Mouse (Mus musculus): ENCODE data around the gene 1700001K19Rik. TPM values are rescaled to one million over a fixed set of nuclear protein-coding genes. Genes with fewer than 3 reads are reported as not detected.
"Not testable (repeated sequence)": the region's sequence is repeated elsewhere in the genome, so short reads cannot be mapped to it uniquely, and the experiment has no call there.

Gene 1700001K19Rik
- polyA plus RNA-seq, 1 experiment from 2014 or later, result not detected

DNA sequence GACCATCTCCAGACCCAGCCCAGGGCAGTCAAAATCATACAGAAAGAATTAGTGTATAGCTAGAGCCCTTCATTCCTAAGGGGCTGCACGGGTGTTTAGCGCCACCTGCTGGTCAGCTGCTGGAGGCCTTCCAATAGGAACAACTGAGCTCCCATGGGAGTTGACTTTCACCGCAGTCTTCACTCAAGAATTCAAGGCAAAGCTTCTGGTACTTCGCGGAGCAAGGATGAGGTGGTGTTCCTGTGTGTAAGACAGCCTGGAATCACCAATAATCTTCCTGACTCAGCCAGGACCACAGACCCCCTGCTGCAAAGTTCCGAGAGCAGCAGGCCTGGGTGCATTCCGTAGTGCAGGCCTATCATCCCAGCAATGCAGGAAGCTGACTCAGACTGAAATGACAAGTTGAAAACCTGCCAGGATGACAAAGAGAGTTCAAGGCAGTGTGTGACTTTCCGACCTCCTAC is 20.6 kb upstream of the 1700001K19Rik start:
- Histone ChIP-seq H3K27ac (no peak overlapping the region), H3K36me3 (no peaks in the 10 kb centered on the region), H3K4me3 (replicated peaks) (no peak overlapping the region), H3K4me2 (no peak overlapping the region), H3K9ac (no peak overlapping the region), H3K4me1 (0 out of 2 replicates have a peak, but pooled peaks cover 10% of the 10 kb centered on the region), H3K9me3 (no peaks in the 10 kb centered on the region), H3K27me3 (replicated peaks) (no peaks in the 10 kb centered on the region)
- peak; percentile 44; the same call in 1 of the 2 replicates for ATAC-seq (ENCODE audit: insufficient read depth, low FRiP score, low read depth)
- WGBS, result 27% methylated on average over 8 of the region's 8 CpGs

DNA sequence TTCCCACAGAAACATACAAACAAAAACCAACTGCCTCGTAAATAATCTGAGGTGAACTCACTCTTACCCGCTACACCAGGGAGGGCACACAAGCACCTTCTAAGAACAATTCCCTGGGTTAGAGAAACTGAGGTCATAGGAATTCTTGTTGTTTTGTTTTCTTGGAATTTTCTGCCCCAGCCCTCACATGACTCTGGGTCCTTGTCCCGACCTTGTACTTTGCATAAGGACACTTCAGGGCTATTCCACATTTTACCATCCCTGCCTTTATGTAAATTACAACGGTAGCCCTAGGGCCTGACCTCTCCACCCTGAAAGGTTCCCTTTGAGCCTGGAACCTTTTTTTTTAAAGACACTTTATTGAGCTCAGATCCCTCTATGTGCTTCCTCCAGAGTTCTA is 20.1 kb upstream of the 1700001K19Rik start, which contains the start of gene Hsp90aa1:
Gene Hsp90aa1, minus strand, starts transcription at position 173 of the 400 bp plus-strand sequence.
- no peak for ATAC-seq (ENCODE audit: insufficient read depth, low FRiP score, low read depth)
- Histone ChIP-seq H3K27me3 (replicated peaks) (no peaks in the 10 kb centered on the region), H3K4me1 (0 out of 2 replicates have a peak, but pooled peaks cover 11% of the 10 kb centered on the region), H3K9ac (no peak within 1 kb of the TSS), H3K9me3 (no peaks in the 10 kb centered on the region), H3K4me2 (no peak within 1 kb of the TSS), H3K27ac (no peak within 1 kb of the TSS; the same call in 1 of the 2 replicates), H3K36me3 (no peaks in the 10 kb centered on the region), H3K4me3 (replicated peaks) (no peak within 1 kb of the TSS)
- WGBS, result 49% methylated on average over 4 of the region's 4 CpGs

DNA sequence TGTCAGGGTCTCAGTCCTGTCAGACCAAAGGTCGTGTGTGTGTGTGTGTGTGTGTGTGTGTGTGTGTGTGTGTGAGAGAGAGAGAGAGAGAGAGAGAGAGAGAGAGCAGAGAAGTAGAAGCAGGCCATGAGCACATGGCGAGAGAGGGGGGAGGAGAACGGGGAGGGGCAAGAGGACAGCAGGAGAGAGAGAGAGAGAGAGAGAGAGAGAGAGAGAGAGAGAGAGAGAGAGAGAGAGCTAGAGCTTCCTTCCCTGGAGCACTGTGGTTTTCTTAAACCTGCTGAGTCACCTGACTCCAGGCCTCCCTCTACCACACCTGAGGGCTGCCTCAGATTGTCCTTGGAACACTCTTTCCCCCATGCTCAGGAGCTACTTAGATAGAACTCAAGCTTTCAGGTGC is 18.9 kb upstream of the 1700001K19Rik start:
- not testable (repeated sequence) for H3K9ac ChIP-seq; H3K36me3 ChIP-seq; H3K27ac ChIP-seq; H3K4me3 ChIP-seq (replicated peaks); H3K27me3 ChIP-seq (replicated peaks); H3K4me2 ChIP-seq; H3K9me3 ChIP-seq; ATAC-seq (ENCODE audit: insufficient read depth, low FRiP score, low read depth)
- H3K4me1 ChIP-seq, result peaks cover 15% of the 10 kb centered on the region; the same call in 1 of the 2 replicates
- 8% methylated on average over 1 of the region's 3 CpGs for WGBS

DNA sequence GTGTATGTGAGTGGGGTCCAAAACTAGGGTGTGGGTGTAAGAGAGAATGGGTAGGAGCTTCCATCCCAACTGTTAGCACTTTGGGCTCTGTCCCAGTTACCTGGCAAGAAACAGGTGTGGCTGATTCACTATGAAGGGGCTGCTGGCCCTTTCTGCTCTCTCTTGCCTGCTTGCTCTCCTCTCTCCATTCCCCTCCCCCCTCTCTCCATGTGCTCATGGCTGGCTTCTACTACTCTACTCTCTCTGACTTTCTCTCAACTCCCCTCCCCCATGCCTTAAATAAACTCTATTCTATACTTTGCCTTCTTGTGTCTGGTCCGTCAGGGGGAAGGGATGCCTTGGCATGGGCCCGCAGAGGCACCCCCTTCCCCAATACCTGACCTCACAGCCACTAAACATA is 18.3 kb upstream of the 1700001K19Rik start:
- Histone ChIP-seq H3K27ac (no peak overlapping the region), H3K9me3 (no peaks in the 10 kb centered on the region), H3K4me3 (replicated peaks) (no peak overlapping the region), H3K4me2 (no peak overlapping the region), H3K4me1 (peaks cover 14% of the 10 kb centered on the region; the same call in 1 of the 2 replicates), H3K36me3 (no peaks in the 10 kb centered on the region), H3K27me3 (replicated peaks) (no peaks in the 10 kb centered on the region), H3K9ac (no peak overlapping the region)
- WGBS, result 63% methylated on average over 2 of the region's 2 CpGs
- no peak for ATAC-seq (ENCODE audit: insufficient read depth, low FRiP score, low read depth)

DNA sequence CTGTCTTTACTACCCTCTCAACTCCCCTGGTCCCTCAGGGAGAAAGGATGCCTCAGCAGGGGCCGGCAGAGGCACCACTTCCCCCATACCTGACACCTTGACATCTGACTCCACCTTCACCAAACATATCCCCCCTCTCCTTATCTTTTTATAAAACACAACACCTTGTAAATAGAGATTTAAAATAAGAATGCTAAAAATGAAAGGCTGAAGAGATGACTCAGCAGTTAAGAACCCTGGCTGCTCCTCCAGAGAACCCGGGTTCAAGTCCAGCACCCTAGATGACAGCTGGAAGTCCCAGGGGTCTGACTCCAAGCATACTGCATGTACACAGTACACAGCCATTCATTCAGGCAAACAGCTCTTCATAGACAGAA is 16.7 kb upstream of the 1700001K19Rik start:
- peak overlapping the region; percentile 25 for H3K4me2 ChIP-seq

DNA sequence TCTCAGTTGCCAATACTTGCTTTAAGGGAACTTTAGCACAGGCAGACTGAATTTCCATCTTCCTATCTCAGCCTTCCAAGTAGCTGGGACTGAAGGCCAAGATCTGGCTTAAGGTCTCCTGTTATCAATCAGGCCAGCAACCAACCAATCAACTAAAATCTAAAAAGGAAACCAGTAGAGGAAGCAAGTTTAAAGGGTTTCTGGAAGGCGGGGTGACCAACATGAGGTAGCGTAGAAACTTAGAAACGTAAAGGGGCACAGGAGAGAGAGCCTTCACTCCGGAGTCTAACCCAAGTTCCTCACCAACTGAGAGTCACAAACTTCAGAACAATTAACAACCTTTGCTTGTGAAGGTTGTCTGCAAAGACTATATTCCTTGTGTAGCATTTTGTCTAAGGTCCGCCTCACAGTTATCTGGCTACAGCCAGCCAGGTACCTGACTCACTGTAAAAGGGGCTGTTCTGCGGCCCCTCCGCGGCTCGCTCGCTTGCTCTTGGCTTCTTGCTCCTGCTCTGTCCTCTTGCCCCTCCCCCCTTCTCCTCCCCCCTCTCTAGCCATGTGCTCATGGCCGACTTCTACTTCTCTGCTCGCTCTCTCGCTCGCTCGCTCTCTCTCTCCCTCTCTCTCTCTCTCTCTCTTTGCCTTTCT is 16.2 kb upstream of the 1700001K19Rik start:
- H3K4me1 ChIP-seq, result peaks cover 21% of the 10 kb centered on the region
- H3K27ac ChIP-seq, result peak overlapping the region; percentile 49; the same call in 1 of the 2 replicates
- H3K36me3 ChIP-seq, result peaks cover 5% of the 10 kb centered on the region; the same call in 1 of the 2 replicates
- WGBS, result 35% methylated on average over 13 of the region's 15 CpGs
- H3K9ac ChIP-seq, result no peak overlapping the region
- no peaks in the 10 kb centered on the region for H3K27me3 ChIP-seq (replicated peaks)
- H3K4me2 ChIP-seq, result peak overlapping the region; percentile 25
- no peaks in the 10 kb centered on the region for H3K9me3 ChIP-seq
- no peak for ATAC-seq (ENCODE audit: insufficient read depth, low FRiP score, low read depth)
- H3K4me3 ChIP-seq (replicated peaks), result no peak overlapping the region

More for the DNA sequence above, 16.7 kb upstream of the 1700001K19Rik start:
- H3K4me3 ChIP-seq (replicated peaks), result no peak overlapping the region
- H3K9ac ChIP-seq, result no peak overlapping the region
- peaks cover 5% of the 10 kb centered on the region; the same call in 1 of the 2 replicates for H3K36me3 ChIP-seq
- WGBS, result 31% methylated on average over 2 of the region's 2 CpGs
- no peak for ATAC-seq (ENCODE audit: insufficient read depth, low FRiP score, low read depth)
- H3K9me3 ChIP-seq, result no peaks in the 10 kb centered on the region
- H3K4me1 ChIP-seq, result peaks cover 21% of the 10 kb centered on the region
- no peaks in the 10 kb centered on the region for H3K27me3 ChIP-seq (replicated peaks)
- peak overlapping the region; percentile 49; the same call in 1 of the 2 replicates for H3K27ac ChIP-seq

DNA sequence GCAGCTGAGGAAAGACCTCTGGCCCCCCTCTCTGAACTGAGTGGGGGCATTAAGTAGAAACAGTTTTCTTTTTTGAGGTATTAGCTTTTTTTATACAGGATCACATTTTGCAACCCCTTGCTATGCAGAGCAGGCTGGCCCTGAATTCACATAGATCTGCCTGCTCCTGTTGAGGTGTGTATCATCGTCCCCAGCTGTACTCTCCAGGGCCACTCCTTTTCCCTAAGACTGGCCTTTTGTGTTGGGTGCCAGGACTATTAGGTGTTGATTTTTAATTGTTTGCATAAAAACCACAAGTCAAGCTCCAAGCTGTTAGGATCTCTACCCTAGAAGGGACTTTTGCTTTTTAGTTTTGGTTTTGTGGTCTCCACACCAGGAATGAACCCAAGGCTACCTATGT is 15.7 kb upstream of the 1700001K19Rik start:
- 68% methylated on average over 1 of the region's 1 CpGs for WGBS
- peaks cover 5% of the 10 kb centered on the region; the same call in 1 of the 2 replicates for H3K36me3 ChIP-seq
- H3K4me2 ChIP-seq, result no peak overlapping the region
- H3K9ac ChIP-seq, result no peak overlapping the region
- no peak for ATAC-seq (ENCODE audit: insufficient read depth, low FRiP score, low read depth)
- peak overlapping the region; percentile 49; the same call in 1 of the 2 replicates for H3K27ac ChIP-seq
- no peaks in the 10 kb centered on the region for H3K9me3 ChIP-seq
- no peaks in the 10 kb centered on the region for H3K27me3 ChIP-seq (replicated peaks)
- H3K4me1 ChIP-seq, result peaks cover 21% of the 10 kb centered on the region
- H3K4me3 ChIP-seq (replicated peaks), result no peak overlapping the region

DNA sequence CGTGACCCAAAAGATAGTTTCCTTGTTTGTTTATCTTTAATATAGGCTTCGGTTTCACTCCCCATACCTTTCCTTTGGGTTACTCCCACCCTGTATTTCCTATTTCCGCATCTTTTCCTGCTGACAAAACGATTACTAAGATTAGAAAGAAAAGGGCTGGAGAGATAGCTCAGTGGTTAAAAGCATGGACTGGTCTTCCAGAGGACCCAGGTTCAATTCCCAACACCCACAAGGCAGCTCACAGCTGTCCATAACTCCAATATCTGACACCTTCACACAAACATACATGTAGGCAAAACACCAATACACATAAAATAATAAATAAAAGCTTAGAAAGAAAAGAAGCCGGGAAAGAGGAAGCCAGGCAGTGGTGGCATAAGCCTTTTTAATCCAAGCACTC is 15.0 kb upstream of the 1700001K19Rik start:
- Histone ChIP-seq H3K36me3 (peaks cover 9% of the 10 kb centered on the region), H3K27ac (peak overlapping the region; percentile 49; the same call in 1 of the 2 replicates), H3K4me2 (no peak overlapping the region), H3K4me3 (replicated peaks) (no peak overlapping the region), H3K9ac (no peak overlapping the region), H3K4me1 (peaks cover 23% of the 10 kb centered on the region), H3K9me3 (no peaks in the 10 kb centered on the region), H3K27me3 (replicated peaks) (no peaks in the 10 kb centered on the region)
- 65% methylated on average over 5 of the region's 5 CpGs for WGBS
- ATAC-seq (ENCODE audit: insufficient read depth, low FRiP score, low read depth), result no peak

DNA sequence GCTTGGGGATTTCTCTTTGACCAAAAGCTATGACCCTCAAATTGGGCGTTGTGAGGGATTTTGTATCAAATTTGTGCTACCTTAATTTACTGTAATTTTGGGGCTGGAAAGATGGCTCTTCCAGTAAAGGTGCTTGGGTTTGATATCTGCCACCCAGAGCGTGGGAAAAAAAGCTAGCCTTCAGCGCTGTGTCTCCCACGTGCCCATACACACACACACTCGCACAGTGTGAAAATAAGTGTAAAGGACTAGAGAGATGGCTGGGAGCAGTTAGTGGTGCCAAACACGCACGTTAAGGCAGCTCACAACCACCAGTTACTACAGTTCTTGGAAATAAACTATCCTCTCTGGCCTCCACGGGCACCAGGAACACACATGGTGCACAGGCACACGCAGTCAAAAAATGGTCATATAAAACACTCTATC is 14.6 kb upstream of the 1700001K19Rik start:
- Histone ChIP-seq H3K9me3 (no peaks in the 10 kb centered on the region), H3K27me3 (replicated peaks) (no peaks in the 10 kb centered on the region), H3K36me3 (peaks cover 9% of the 10 kb centered on the region), H3K27ac (peak overlapping the region; percentile 93), H3K9ac (peak overlapping the region; percentile 80; the same call in 1 of the 2 replicates), H3K4me1 (peaks cover 23% of the 10 kb centered on the region), H3K4me2 (peak overlapping the region; percentile 83), H3K4me3 (replicated peaks) (peak overlapping the region; percentile 100)
- 43% methylated on average over 9 of the region's 9 CpGs for WGBS
- ATAC-seq (ENCODE audit: insufficient read depth, low FRiP score, low read depth), result no peak

DNA sequence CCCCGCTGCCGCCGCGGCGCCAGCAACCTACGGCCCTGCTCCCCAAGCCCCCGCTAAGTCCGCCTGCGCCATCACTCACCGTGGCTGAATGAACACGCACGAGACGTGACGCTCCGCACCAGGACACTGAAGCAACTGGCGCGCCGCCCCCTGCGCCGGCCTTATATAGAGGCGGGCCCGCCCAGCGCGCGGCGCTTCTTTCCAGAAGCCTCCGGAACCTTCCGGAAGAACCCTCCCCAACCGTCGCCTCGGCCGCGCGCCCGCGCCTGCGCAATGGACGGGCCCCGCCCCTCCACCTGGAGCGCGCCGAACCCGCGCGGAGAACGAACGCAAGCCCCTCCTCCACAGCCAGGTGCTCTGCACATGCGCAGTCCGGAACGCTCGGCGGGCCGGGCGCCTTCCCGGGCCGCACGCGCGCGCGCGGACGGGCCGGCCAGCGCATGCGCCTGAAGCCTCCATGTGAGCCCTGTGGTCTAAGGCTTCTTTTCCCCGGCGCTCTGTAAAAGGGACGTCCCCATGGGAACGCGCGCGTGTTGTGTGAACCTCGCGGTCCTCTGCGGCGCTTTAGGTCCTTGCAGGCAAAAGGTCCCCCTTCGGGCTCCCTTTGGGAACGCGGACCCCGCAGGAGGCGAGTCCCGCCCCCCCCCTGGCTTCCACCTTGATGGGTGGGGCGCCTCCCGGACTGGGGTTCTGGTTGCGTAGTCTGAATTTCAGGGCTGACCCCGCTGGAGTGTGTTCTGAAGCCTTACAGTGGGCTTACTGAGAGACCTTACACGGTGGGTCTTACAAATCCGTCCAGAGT is 14.0 kb upstream of the 1700001K19Rik start:
- Histone ChIP-seq H3K27me3 (replicated peaks) (no peaks in the 10 kb centered on the region), H3K36me3 (peaks cover 14% of the 10 kb centered on the region), H3K9ac (peak overlapping the region; percentile 99), H3K4me2 (peak overlapping the region; percentile 83), H3K4me3 (replicated peaks) (peak overlapping the region; percentile 100), H3K27ac (peak overlapping the region; percentile 93), H3K4me1 (peaks cover 23% of the 10 kb centered on the region), H3K9me3 (no peaks in the 10 kb centered on the region)
- ATAC-seq (ENCODE audit: insufficient read depth, low FRiP score, low read depth), result peak; percentile 94
- under 1% methylated on average over 89 of the region's 89 CpGs for WGBS

DNA sequence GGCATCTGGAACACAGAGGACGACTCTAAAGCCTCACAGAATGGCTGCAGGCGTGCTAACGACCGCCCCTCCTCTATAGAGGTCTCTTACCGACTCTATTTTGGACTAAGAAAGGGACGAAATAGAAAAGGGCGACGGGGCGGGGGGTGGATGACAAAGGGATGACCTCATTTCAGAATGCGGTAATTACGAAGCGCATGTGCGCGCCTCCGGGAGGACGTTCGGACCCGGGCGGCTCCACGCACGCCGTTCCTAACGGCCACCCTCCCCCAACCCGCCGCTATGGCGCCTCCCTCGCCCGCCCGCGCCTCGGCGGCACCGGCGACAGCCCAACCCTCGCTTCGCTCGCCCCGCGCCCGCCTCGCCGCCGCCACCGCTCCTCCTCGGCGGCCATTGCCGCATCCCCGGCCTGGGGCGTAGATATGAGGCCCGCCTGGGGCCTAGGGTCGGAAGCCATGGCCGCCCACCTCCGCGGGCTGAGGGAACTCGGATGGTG is 13.3 kb upstream of the 1700001K19Rik start:
- peak; percentile 28 for ATAC-seq (ENCODE audit: insufficient read depth, low FRiP score, low read depth)

More for the DNA sequence above, 13.3 kb upstream of the 1700001K19Rik start:
- Histone ChIP-seq H3K4me3 (replicated peaks) (peak overlapping the region; percentile 100), H3K9me3 (no peaks in the 10 kb centered on the region), H3K36me3 (peaks cover 15% of the 10 kb centered on the region), H3K4me2 (peak overlapping the region; percentile 54), H3K4me1 (peaks cover 20% of the 10 kb centered on the region), H3K27ac (peak overlapping the region; percentile 93), H3K27me3 (replicated peaks) (no peaks in the 10 kb centered on the region), H3K9ac (peak overlapping the region; percentile 99)
- WGBS, result under 1% methylated on average over 54 of the region's 55 CpGs

Measured in stomach, embryonic 15.5 days (tissue).